Mouse (Mus musculus) kidney, embryonic 15.5 days (tissue): ENCODE results near the gene Rgs14. TPM values are rescaled to one million over a fixed set of nuclear protein-coding genes. Genes with fewer than 3 reads are reported as not detected.

ENCODE experiments used
- ATAC-seq: fragments of 200-750 bp; cut with Nextera tagmentation; replicated peaks from 2 replicates; pipeline ENCODE4 v1.8.0; 2017; ENCODE audit warnings: moderate TSS enrichment; ENCODE audit not compliant: low FRiP score
- H3K27ac ChIP-seq: fragments of 300-500 bp; sonication (generic); 2 replicates; pipeline ENCODE4 v1.5.1; 2015; ENCODE audit warnings: mild to moderate bottlenecking, inconsistent platforms
- H3K27me3 ChIP-seq: fragments of 300-500 bp; sonication (generic); 2 replicates; pipeline ENCODE4 v1.6.1; 2015; ENCODE audit warnings: inconsistent platforms
- H3K36me3 ChIP-seq: fragments of 300-500 bp; sonication (generic); 2 replicates; pipeline ENCODE4 v1.6.1; 2015; ENCODE audit warnings: inconsistent platforms
- H3K4me1 ChIP-seq: fragments of 300-500 bp; sonication (generic); 2 replicates; pipeline ENCODE4 v1.6.1; 2015; ENCODE audit warnings: inconsistent platforms
- H3K4me2 ChIP-seq: fragments of 300-500 bp; sonication (generic); 2 replicates; pipeline ENCODE4 v1.6.1; 2015; ENCODE audit warnings: moderate library complexity, mild to moderate bottlenecking, inconsistent platforms
- H3K4me3 ChIP-seq: fragments of 300-500 bp; sonication (generic); replicated peaks from 2 replicates; pipeline ENCODE4 v1.5.1; 2015; ENCODE audit warnings: mild to moderate bottlenecking, inconsistent platforms
- H3K9ac ChIP-seq: fragments of 300-500 bp; sonication (generic); 2 replicates; pipeline ENCODE4 v1.6.1; 2015; ENCODE audit warnings: mild to moderate bottlenecking, inconsistent platforms
- H3K9me3 ChIP-seq: fragments of 300-500 bp; sonication (generic); replicated peaks from 2 replicates; pipeline ENCODE4 v1.6.1; 2016; ENCODE audit warnings: inconsistent platforms
- WGBS: fragments of 180-500 bp; shearing (Covaris S2); methylation state at CpG from one replicate; pipeline ENCODE4 v1.1.7; 2015; ENCODE audit warnings: mixed read lengths; 5-methylcytosine and 5-hydroxymethylcytosine counted together
- polyA plus RNA-seq: library from polyadenylated mRNA; unstranded; fragments of >200 nt; fragmentation: Nextera tagmentation; extraction: Ambion mirVana; gene quantifications from 2 replicates; pipeline ENCODE4 v1.2.1, GENCODE M21; 2015

Gene Rgs14
- polyA plus RNA-seq, 1 experiment from 2014 or later = 1.1 TPM

- Histone ChIP-seq H3K4me2 (peak overlapping the region; percentile 72), H3K27me3 (no peaks in the 10 kb centered on the region), H3K4me1 (peaks cover 19% of the 10 kb centered on the region), H3K4me3 (peak overlapping the region; percentile 83), H3K9ac (peak overlapping the region; percentile 91), H3K9me3 (no peaks in the 10 kb centered on the region), H3K27ac (peak overlapping the region; percentile 97), H3K36me3 (peaks cover 41% of the 10 kb centered on the region)
- peak; percentile 45 for ATAC-seq
- WGBS = under 1% methylated on average over 32 of the region's 32 CpGs
These were observed 7.5 kb upstream of the Rgs14 start for GRCm38 (mm10) chr13:55361974-55362452.

- peak; percentile 98 for ATAC-seq
- Histone ChIP-seq H3K27me3 (no peaks in the 10 kb centered on the region), H3K4me3 (peak within 1 kb of the TSS; percentile 83), H3K9ac (peak within 1 kb of the TSS; percentile 91), H3K36me3 (peaks cover 35% of the 10 kb centered on the region), H3K4me1 (peaks cover 19% of the 10 kb centered on the region), H3K27ac (peak within 1 kb of the TSS; percentile 97), H3K9me3 (no peaks in the 10 kb centered on the region), H3K4me2 (peak within 1 kb of the TSS; percentile 72)
- WGBS = under 1% methylated on average over 35 of the region's 35 CpGs
These were observed 7.0 kb upstream of the Rgs14 start, which contains the start of gene Lman2 for GRCm38 (mm10) chr13:55362453-55363060. Gene Lman2, minus strand, starts transcription at chr13:55362783.

GRCm38 (mm10) chr13:55368401-55368800 is 1.1 kb upstream of the Rgs14 start:
- no peaks in the 10 kb centered on the region for H3K36me3 ChIP-seq
- 86% methylated on average over 7 of the region's 7 CpGs for WGBS

GRCm38 (mm10) chr13:55370234-55370633 is 702 bp downstream of the Rgs14 start:
- Histone ChIP-seq H3K4me3 (no peak overlapping the region), H3K9me3 (no peaks in the 10 kb centered on the region), H3K4me2 (peak overlapping the region; percentile 41; the same call in 1 of the 2 replicates), H3K36me3 (no peaks in the 10 kb centered on the region), H3K9ac (no peak overlapping the region), H3K4me1 (peaks cover 8% of the 10 kb centered on the region; the same call in 1 of the 2 replicates), H3K27ac (no peak overlapping the region), H3K27me3 (peaks cover 26% of the 10 kb centered on the region)
- ATAC-seq = no peak
- 45% methylated on average over 3 of the region's 3 CpGs for WGBS

More at GRCm38 (mm10) chr13:55368401-55368800, 1.1 kb upstream of the Rgs14 start:
- no peak for ATAC-seq
- H3K9ac ChIP-seq = no peak overlapping the region
- peaks cover 18% of the 10 kb centered on the region for H3K27me3 ChIP-seq
- H3K4me2 ChIP-seq = no peak overlapping the region
- no peak overlapping the region for H3K4me3 ChIP-seq
- H3K9me3 ChIP-seq = no peaks in the 10 kb centered on the region
- H3K27ac ChIP-seq = no peak overlapping the region
- H3K4me1 ChIP-seq = peaks cover 8% of the 10 kb centered on the region; the same call in 1 of the 2 replicates

GRCm38 (mm10) chr13:55371007-55371681 is 1.6 kb downstream of the Rgs14 start:
- Histone ChIP-seq H3K4me1 (peaks cover 12% of the 10 kb centered on the region; the same call in 1 of the 2 replicates), H3K9me3 (no peaks in the 10 kb centered on the region), H3K9ac (no peak overlapping the region), H3K27me3 (peaks cover 31% of the 10 kb centered on the region), H3K4me3 (no peak overlapping the region), H3K36me3 (no peaks in the 10 kb centered on the region), H3K27ac (no peak overlapping the region), H3K4me2 (no peak overlapping the region)
- 69% methylated on average over 8 of the region's 8 CpGs for WGBS
- no peak for ATAC-seq

GRCm38 (mm10) chr13:55371740-55372139 is 2.2 kb downstream of the Rgs14 start:
- 63% methylated on average over 5 of the region's 5 CpGs for WGBS
- Histone ChIP-seq H3K4me3 (no peak overlapping the region), H3K36me3 (no peaks in the 10 kb centered on the region), H3K9me3 (no peaks in the 10 kb centered on the region), H3K27me3 (peaks cover 31% of the 10 kb centered on the region), H3K4me1 (peaks cover 12% of the 10 kb centered on the region; the same call in 1 of the 2 replicates), H3K27ac (no peak overlapping the region), H3K9ac (no peak overlapping the region), H3K4me2 (no peak overlapping the region)
- ATAC-seq = no peak

- Histone ChIP-seq H3K27me3 (peaks cover 48% of the 10 kb centered on the region), H3K4me2 (no peak overlapping the region), H3K9ac (no peak overlapping the region), H3K4me1 (peaks cover 17% of the 10 kb centered on the region), H3K9me3 (no peaks in the 10 kb centered on the region), H3K36me3 (no peaks in the 10 kb centered on the region), H3K4me3 (no peak overlapping the region), H3K27ac (no peak overlapping the region)
- no peak for ATAC-seq
- WGBS = 57% methylated on average over 6 of the region's 6 CpGs
These were observed 4.8 kb downstream of the Rgs14 start for GRCm38 (mm10) chr13:55374206-55374924.

GRCm38 (mm10) chr13:55375877-55376276 is 6.3 kb downstream of the Rgs14 start:
- Histone ChIP-seq H3K4me1 (peaks cover 15% of the 10 kb centered on the region), H3K9ac (no peak overlapping the region), H3K4me2 (no peak overlapping the region), H3K4me3 (no peak overlapping the region), H3K27ac (no peak overlapping the region), H3K36me3 (no peaks in the 10 kb centered on the region), H3K9me3 (no peaks in the 10 kb centered on the region), H3K27me3 (peaks cover 63% of the 10 kb centered on the region)
- no peak for ATAC-seq
- WGBS = 73% methylated on average over 2 of the region's 2 CpGs

- peaks cover 66% of the 10 kb centered on the region for H3K27me3 ChIP-seq
- no peaks in the 10 kb centered on the region for H3K9me3 ChIP-seq
- peak overlapping the region; percentile 55 for H3K4me2 ChIP-seq
- H3K4me3 ChIP-seq = peak overlapping the region; percentile 26
- 4% methylated on average over 32 of the region's 32 CpGs for WGBS
- peaks cover 15% of the 10 kb centered on the region for H3K4me1 ChIP-seq
- ATAC-seq = 0 out of 2 replicates have a peak, but pooled peaks have one; percentile 56
- no peaks in the 10 kb centered on the region for H3K36me3 ChIP-seq
- no peak overlapping the region for H3K27ac ChIP-seq
- H3K9ac ChIP-seq = no peak overlapping the region
These were observed 9.5 kb downstream of the Rgs14 start for GRCm38 (mm10) chr13:55378907-55379580.

GRCm38 (mm10) chr13:55381790-55382189 is 12.3 kb downstream of the Rgs14 start:
- 79% methylated on average over 4 of the region's 4 CpGs for WGBS
- no peak for ATAC-seq

GRCm38 (mm10) chr13:55390644-55391043 is 21.1 kb downstream of the Rgs14 start:
- peak; percentile 69; the same call in 1 of the 2 replicates for ATAC-seq
- H3K36me3 ChIP-seq = no peaks in the 10 kb centered on the region
- H3K9me3 ChIP-seq = no peaks in the 10 kb centered on the region
- no peaks in the 10 kb centered on the region for H3K4me1 ChIP-seq
- H3K9ac ChIP-seq = no peak overlapping the region
- no peak overlapping the region for H3K4me3 ChIP-seq
- 76% methylated on average over 3 of the region's 3 CpGs for WGBS
- H3K27ac ChIP-seq = no peak overlapping the region
- no peak overlapping the region for H3K4me2 ChIP-seq
- no peaks in the 10 kb centered on the region for H3K27me3 ChIP-seq

More at GRCm38 (mm10) chr13:55381790-55382189, 12.3 kb downstream of the Rgs14 start:
- H3K4me1 ChIP-seq = peaks cover 10% of the 10 kb centered on the region
- H3K27me3 ChIP-seq = peaks cover 58% of the 10 kb centered on the region
- no peaks in the 10 kb centered on the region for H3K9me3 ChIP-seq
- H3K4me3 ChIP-seq = no peak overlapping the region
- no peaks in the 10 kb centered on the region for H3K36me3 ChIP-seq
- no peak overlapping the region for H3K27ac ChIP-seq
- H3K4me2 ChIP-seq = no peak overlapping the region
- H3K9ac ChIP-seq = no peak overlapping the region
